Mouse (Mus musculus) left cerebral cortex, postnatal 4 days (tissue): Measurements from ENCODE around the gene Zrsr2. TPM values are rescaled to one million over a fixed set of nuclear protein-coding genes. Genes with fewer than 3 reads are reported as not detected.

ENCODE experiments used
- DNase-seq: peaks from one replicate; pipeline ENCODE4 v3.0.0-alpha.2; 2022
- intact Hi-C: fragments of 180-260 bp; cut with DNase I; formaldehyde crosslinking; loops from one replicate; pipeline ENCODE4 v1.15.1; 2025
- total RNA-seq, 2 experiments: library from RNA; stranded (reverse); gene quantifications; 2 replicates each; pipeline ENCODE4 v1.2.3; 2021

The Zrsr2 gene
- total RNA-seq, 2 experiments from 2014 or later = 33.7 to 38.4 TPM

DNA sequence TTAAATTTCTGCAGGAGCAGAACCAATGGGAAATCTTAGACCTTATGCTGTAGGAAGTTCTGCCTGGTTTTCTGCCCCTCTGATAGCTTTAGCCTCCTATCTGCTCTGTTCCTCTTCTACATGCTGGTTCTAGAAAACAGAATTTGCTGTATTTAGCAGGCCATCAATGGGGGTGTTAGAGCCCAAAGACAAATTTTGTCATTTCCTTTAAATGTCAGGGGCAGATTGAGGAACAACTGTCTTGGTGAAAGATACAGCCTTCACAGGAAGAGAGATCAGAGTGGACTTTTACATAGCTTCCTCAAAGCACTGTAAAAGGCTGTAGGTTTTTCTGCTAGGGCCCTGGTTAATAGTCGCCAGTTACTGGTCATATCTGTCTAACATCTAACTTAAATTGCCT is 61.1 kb downstream of the Zrsr2 start:
- intact Hi-C loops = no loop called here
- no peak for DNase-seq

DNA sequence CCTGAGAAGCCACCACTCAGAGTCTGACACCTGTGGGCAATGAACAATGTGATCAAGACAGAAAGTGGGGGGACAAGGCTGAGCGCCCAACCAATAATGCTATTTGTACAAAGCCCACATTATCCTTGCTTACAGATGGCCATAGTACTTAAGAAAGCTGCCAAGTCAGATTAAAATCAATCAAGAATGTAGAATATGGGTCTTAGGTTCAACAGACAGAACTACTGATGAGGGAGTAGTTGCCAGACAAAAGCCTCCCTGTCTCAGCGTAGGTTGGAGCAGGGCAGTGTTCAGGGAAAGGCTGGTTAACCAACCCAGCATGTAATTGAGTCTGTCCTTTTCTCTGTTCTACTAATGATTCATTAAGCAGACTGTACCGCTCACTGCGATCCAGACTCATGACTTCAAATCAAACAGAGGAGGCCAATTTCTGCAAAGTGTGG is 72.9 kb downstream of the Zrsr2 start:
- no peak for DNase-seq
- intact Hi-C loops = no loop called here

Other genes starting within 250 kb of the Zrsr2 start
- gene Rnf138rt1, start 197.3 kb downstream of the Zrsr2 start, total RNA-seq = 1 to 10 TPM; 2.3 to 2.6 TPM
- 10 to 100 TPM; 44.9 to 48.9 TPM for gene Ap1s2, start 49.6 kb downstream of the Zrsr2 start, total RNA-seq
- 1 to 10 TPM; 2.0 to 2.1 TPM for gene Car5b, start 69.3 kb upstream of the Zrsr2 start, total RNA-seq
- gene Siah1b, start 117.8 kb upstream of the Zrsr2 start, total RNA-seq = 10 to 100 TPM; 11.5 to 11.9 TPM
- not detected for gene Cltrn, start 130.2 kb upstream of the Zrsr2 start, total RNA-seq
- under 1 TPM; 0.22 to 0.81 TPM for gene Ace2, start 180.7 kb upstream of the Zrsr2 start, total RNA-seq